Mouse (Mus musculus): ENCODE results near the gene Tead1.

Tead1 gene

DNA sequence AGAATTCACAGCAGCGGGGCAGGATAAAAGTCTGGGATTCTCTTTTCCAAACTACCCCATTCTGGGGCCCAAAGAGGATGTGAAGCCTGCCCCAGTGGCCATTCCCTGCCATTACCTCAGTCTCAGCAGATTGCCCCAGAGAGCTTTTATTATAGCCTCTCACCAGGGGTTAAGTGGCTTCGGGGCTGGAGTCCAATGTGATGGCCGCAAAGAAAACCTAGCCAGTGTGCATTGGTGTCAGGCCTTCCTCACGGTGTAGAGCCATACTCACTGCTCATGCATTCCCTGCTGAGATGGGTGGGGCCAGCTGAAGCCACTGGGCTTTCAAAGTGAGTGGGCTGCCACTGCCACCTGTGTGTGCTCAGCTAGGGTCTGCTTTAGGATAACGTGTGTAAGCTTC is 175.4 kb downstream of the Tead1 start:
- no peak for DNase-seq (ENCODE audit: low read depth in 2 of 2, low spot score in 2 of 2)

DNA sequence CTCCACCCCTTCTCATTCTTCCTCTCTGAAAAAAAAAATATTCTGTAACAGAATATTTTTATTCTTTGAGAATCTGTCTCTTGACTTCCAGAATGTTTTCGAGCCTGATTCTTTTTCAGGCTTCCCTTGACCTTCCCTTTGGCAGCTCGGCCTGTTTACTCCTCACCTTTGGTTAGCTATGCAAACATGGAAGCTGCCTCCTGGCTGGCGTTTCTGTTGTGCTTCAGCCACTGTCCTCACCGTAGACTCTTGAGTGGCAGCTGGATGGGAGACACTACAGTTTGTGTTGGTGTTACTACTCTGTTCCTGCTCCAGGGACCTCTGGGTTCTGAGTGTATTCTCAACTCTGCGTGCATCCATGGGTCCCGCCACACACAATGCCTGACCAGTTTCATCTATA is 176.3 kb downstream of the Tead1 start:
- DNase-seq (ENCODE audit: low read depth in 2 of 2, low spot score in 2 of 2) = no peak

DNA sequence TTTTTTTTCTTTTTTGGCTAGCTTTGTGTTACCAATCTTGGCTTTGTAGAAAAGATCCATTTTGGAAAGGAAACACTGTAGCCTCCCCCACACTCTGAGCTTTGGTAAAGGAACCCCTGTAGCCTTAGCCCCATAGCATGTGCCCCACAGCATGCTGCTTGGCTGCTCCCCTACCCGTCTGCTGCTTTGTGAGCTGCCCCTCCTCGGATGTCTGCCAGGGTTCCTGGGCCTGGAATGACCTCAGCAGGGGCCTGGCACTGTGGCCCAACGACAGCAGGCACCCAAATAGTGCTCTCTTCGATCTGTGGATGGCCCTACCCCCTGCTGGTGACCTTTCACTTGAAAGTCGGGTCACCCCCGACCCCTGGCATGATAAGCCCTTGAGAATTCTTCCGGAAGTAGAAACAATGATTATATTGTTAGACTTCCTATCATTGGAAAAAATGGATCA is 177.0 kb downstream of the Tead1 start:
- DNase-seq (ENCODE audit: low read depth in 2 of 2, low spot score in 2 of 2) = no peak

- DNase-seq (ENCODE audit: low read depth in 2 of 2, low spot score in 2 of 2) = no peak
Observed at GRCm38 (mm10) chr7:112856583-112856982, 177.5 kb downstream of the Tead1 start.

GRCm38 (mm10) chr7:112859887-112860286 is 180.8 kb downstream of the Tead1 start:
- no peak for DNase-seq (ENCODE audit: low read depth in 2 of 2, low spot score in 2 of 2)

DNA sequence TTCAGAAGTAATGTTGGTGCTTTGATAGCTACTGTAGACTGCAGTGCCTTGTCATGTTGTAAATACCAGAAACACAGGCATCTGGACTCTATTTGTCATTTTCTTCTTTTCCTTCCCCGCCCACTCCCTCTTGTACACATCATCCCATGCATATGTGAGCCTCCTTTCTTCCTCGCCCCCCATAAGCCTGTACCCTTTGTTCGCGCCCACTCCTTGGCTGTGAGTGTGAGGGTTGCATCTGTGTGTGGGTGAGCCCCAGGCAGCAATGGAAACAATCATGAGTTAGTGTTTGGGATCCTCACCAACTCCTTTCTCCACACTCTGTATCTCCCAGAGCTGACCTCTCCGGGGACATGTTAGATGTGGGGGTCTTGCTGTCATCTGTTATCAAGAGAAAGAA is 183.0 kb downstream of the Tead1 start:
- DNase-seq (ENCODE audit: low read depth in 2 of 2, low spot score in 2 of 2) = no peak

DNA sequence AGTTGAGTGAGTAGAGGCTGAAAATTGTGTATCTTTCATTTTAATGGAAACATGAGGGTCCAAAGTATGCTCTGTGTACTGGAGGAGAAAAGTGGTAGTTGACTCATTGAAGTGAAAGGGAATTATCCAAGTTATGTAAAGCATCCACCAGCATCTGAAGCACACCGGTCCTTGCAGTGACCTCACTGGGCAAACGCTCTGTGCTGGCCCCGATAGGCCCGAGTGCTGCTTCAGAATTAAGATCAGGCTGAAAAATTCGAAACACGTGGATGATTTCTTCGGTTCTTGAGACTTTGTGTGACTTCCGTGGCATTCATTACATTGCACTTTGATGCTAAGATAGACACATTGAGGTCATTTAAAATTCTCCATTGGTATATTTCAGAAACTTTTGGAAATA is 185.1 kb downstream of the Tead1 start:
- DNase-seq (ENCODE audit: low read depth in 2 of 2, low spot score in 2 of 2) = no peak

GRCm38 (mm10) chr7:112865739-112866138 is 186.6 kb downstream of the Tead1 start:
- no peak for DNase-seq (ENCODE audit: low read depth in 2 of 2, low spot score in 2 of 2)

GRCm38 (mm10) chr7:112868551-112869465 is 189.7 kb downstream of the Tead1 start:
- no peak for DNase-seq (ENCODE audit: low read depth in 2 of 2, low spot score in 2 of 2)

GRCm38 (mm10) chr7:112871752-112872151 is 192.6 kb downstream of the Tead1 start:
- DNase-seq (ENCODE audit: low read depth in 2 of 2, low spot score in 2 of 2) = no peak

GRCm38 (mm10) chr7:112872435-112873196 is 193.5 kb downstream of the Tead1 start:
- DNase-seq (ENCODE audit: low read depth in 2 of 2, low spot score in 2 of 2) = no peak

- no peak for DNase-seq (ENCODE audit: low read depth in 2 of 2, low spot score in 2 of 2)
Observed at GRCm38 (mm10) chr7:112876128-112876527, 197.0 kb downstream of the Tead1 start.

GRCm38 (mm10) chr7:112883791-112884274 is 204.7 kb downstream of the Tead1 start:
- DNase-seq (ENCODE audit: low read depth in 2 of 2, low spot score in 2 of 2) = no peak

- DNase-seq (ENCODE audit: low read depth in 2 of 2, low spot score in 2 of 2) = no peak
Observed at GRCm38 (mm10) chr7:112885546-112885945, 206.4 kb downstream of the Tead1 start.

DNA sequence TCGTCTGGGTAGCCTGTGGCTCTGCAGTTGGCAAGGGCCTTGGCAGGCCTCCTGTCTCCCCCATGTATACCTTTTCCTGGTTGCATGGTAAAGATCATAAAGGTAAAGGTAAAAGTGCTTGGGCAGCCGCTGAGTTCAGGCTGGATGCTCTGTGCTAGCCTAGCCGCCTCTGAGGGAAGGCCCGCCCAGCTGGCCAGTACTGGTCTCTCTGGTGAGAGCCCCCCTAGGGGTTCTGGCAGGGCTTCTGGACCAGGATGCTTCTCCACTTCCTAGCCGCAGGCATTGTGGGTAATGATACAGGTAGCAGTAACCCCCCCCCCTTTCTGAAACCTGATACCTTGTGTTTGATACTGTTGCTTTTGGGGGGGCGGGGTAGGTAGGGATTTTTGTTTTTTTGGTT is 212.8 kb downstream of the Tead1 start:
- DNase-seq (ENCODE audit: low read depth in 2 of 2, low spot score in 2 of 2) = no peak

- no peak for DNase-seq (ENCODE audit: low read depth in 2 of 2, low spot score in 2 of 2)
Observed at GRCm38 (mm10) chr7:112892595-112892994, 213.5 kb downstream of the Tead1 start.

DNA sequence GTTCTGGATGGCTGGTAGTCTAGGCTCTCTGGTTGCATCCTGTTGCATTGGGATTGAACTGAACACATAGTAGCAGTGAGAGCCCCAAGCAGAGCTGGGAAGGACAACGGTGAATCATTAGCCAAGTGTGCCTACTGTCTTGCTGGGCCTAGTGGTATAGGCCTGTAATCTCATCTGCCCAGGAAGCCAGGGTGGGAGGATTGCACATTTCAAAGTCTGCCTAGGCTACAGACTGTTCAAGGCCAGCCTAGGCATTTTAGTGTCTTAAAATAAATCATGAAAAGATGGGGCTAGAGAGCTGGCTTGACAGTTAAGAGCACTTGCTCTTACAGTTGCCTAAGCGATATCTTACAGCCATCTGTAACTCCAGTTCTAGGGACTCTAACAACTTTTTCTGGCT is 217.2 kb downstream of the Tead1 start:
- no peak for DNase-seq (ENCODE audit: low read depth in 2 of 2, low spot score in 2 of 2)

GRCm38 (mm10) chr7:112901710-112902109 is 222.6 kb downstream of the Tead1 start:
- DNase-seq (ENCODE audit: low read depth in 2 of 2, low spot score in 2 of 2) = no peak

DNA sequence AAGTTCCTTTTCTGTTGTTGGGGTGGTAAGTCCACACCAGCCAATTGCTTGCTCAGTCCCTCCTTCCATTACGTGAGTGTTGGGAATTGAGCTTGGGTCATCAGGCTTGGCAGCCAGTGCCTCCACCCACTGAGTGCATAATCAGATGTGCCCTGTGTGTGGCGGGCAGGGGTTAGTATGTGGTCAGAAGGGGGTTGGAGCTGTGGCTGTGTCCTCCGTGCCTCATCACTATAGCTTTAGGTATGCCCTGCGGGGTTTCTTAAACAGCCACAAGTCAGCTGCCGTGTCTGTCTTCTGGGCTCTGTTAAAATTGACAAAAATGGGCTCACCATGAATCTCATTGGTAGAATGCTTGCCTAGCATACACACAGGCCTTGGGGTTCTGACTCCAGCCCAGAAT is 227.7 kb downstream of the Tead1 start:
- no peak for DNase-seq (ENCODE audit: low read depth in 2 of 2, low spot score in 2 of 2)

- DNase-seq (ENCODE audit: low read depth in 2 of 2, low spot score in 2 of 2) = no peak
Observed at GRCm38 (mm10) chr7:112907468-112907867, 228.3 kb downstream of the Tead1 start.

DNA sequence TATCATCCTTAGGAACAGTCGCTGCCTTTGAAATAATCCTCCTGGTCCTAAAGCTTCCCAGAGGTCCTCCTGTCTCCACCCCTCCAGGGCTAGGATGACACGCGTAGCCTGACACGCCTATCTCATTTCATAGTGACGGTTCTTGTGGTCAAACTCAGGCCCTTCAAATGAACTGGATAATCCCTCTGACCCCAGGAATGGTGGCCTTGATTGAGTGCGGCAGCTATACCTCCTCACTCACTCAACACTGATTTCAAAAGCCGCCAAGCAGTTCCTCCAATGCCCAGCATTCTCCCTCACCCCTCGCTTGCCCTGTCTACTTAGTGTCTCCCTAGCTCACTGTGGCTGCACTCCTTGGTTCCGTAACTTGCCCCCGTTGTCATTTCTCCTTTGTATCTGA is 230.0 kb downstream of the Tead1 start:
- DNase-seq (ENCODE audit: low read depth in 2 of 2, low spot score in 2 of 2) = no peak

DNA sequence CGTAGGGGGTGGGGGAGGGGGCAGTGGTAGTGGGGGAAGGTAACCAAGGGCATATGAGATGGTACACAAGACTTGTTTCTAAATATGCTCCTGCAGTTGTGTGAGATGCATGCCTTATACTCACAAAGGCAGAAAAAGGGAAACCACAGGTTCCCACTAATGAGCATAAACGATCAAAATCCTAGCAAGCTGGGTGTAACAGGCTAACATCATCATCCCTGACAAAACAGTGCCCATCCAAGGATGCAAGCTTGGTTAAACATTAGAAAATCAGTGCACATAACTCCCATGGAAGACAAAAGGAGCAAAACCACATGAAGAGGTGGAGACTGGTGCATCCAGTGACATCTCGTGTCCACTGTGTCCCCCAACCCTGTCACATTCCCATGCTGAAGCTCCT is 233.9 kb downstream of the Tead1 start:
- no peak for DNase-seq (ENCODE audit: low read depth in 2 of 2, low spot score in 2 of 2)

Measured in CD8-positive naive resting alpha-beta T cell, adult 2 months (primary cell).